Mouse (Mus musculus) megakaryocyte, embryonic 14.5 days (primary cell): ENCODE measurements around the gene Csmd2.

ENCODE experiments used
- FLI1 ChIP-seq: IDR thresholded peaks from 2 replicates; pipeline ENCODE4 v1.6.1; 2012; ENCODE audit warnings: low read length, inconsistent platforms, mixed read lengths
- GATA1 ChIP-seq: IDR thresholded peaks from 3 replicates; pipeline ENCODE4 v1.6.1; 2012; ENCODE audit warnings: mixed read lengths, low read length, inconsistent platforms, borderline replicate concordance

GRCm38 (mm10) chr4:128476249-128476648 lies 488.6 kb downstream of the Csmd2 start:
- TF ChIP-seq GATA1 (no peak), FLI1 (no peak)
